Mouse (Mus musculus) stomach, postnatal 0 days (tissue): ENCODE data around the gene Cux2. TPM values are rescaled to one million over a fixed set of nuclear protein-coding genes. Genes with fewer than 3 reads are reported as not detected.

Source experiments
- ATAC-seq: fragments of 200-750 bp; cut with Nextera tagmentation; 2 replicates; pipeline ENCODE4 v1.8.0; 2017; ENCODE audit not compliant: low FRiP score, low TSS enrichment
- DNase-seq: peaks from one replicate; pipeline ENCODE4 v3.0.0-alpha.2; 2016; ENCODE audit warnings: low spot score
- H3K27ac ChIP-seq: fragments of 300-500 bp; sonication (generic); replicated peaks from 2 replicates; pipeline ENCODE4 v1.5.1; 2014; ENCODE audit warnings: mild to moderate bottlenecking, control low read depth
- H3K27me3 ChIP-seq: fragments of 300-500 bp; sonication (generic); 2 replicates; pipeline ENCODE4 v1.6.1; 2014; ENCODE audit warnings: low read length; ENCODE audit not compliant: control insufficient read depth, insufficient read depth
- H3K36me3 ChIP-seq: fragments of 300-500 bp; sonication (generic); 2 replicates; pipeline ENCODE4 v1.6.1; 2014; ENCODE audit warnings: low read length, mixed read lengths; ENCODE audit not compliant: control insufficient read depth, insufficient read depth
- H3K4me1 ChIP-seq: fragments of 300-500 bp; sonication (generic); replicated peaks from 2 replicates; pipeline ENCODE4 v1.6.1; 2014; ENCODE audit warnings: antibody characterized with exemption; ENCODE audit not compliant: control insufficient read depth, insufficient read depth
- H3K4me2 ChIP-seq: fragments of 300-500 bp; sonication (generic); replicated peaks from 2 replicates; pipeline ENCODE4 v1.6.1; 2014; ENCODE audit warnings: low read depth, mild to moderate bottlenecking, control low read depth, moderate library complexity
- H3K4me3 ChIP-seq: fragments of 300-500 bp; sonication (generic); 2 replicates; pipeline ENCODE4 v1.5.1; 2014; ENCODE audit warnings: low read depth, low read length, control low read depth
- H3K9ac ChIP-seq: fragments of 300-500 bp; sonication (generic); 2 replicates; pipeline ENCODE4 v1.6.1; 2014; ENCODE audit warnings: mild to moderate bottlenecking, low read length, control low read depth, mixed read lengths
- H3K9me3 ChIP-seq: fragments of 300-500 bp; sonication (generic); 2 replicates; pipeline ENCODE4 v1.6.1; 2016; ENCODE audit warnings: low read length; ENCODE audit not compliant: control insufficient read depth
- CTCF ChIP-seq: IDR thresholded peaks from 2 replicates; pipeline ENCODE4 v1.5.1; 2016; ENCODE audit warnings: antibody characterized with exemption, low read depth, mild to moderate bottlenecking, moderate library complexity
- EP300 ChIP-seq: optimal IDR thresholded peaks from 2 replicates; pipeline ENCODE3; 2016; ENCODE audit warnings: antibody characterized with exemption
- WGBS: fragments of 180-500 bp; shearing (Covaris S2); extraction: QIAGEN DNeasy Blood & Tissue Kit; methylation state at CpG from one replicate; pipeline ENCODE4 v1.1.7; 2014; 5-methylcytosine and 5-hydroxymethylcytosine counted together
- polyA plus RNA-seq: library from polyadenylated mRNA; unstranded; fragments of >200 nt; fragmentation: Nextera tagmentation; extraction: Ambion mirVana; gene quantifications from 2 replicates; pipeline ENCODE4 v1.2.1, GENCODE M21; 2015

Gene Cux2
- polyA plus RNA-seq, 1 experiment from 2014 or later, result 1.2 TPM

GRCm38 (mm10) chr5:121834991-121835747, 214.7 kb downstream of the Cux2 start:
- Histone ChIP-seq H3K4me1 (peaks cover 10% of the 10 kb centered on the region), H3K4me3 (peak overlapping the region; percentile 74), H3K27me3 (no peaks in the 10 kb centered on the region), H3K27ac (peak overlapping the region; percentile 91; the same call in 1 of the 2 replicates), H3K36me3 (no peaks in the 10 kb centered on the region), H3K4me2 (peak overlapping the region; percentile 80), H3K9ac (peak overlapping the region; percentile 81), H3K9me3 (no peaks in the 10 kb centered on the region)
- 45% methylated on average over 12 of the region's 12 CpGs for WGBS
- no peak for TF ChIP-seq CTCF
- TF ChIP-seq EP300, result no peak
- no peak for DNase-seq
- no peak for ATAC-seq

DNA sequence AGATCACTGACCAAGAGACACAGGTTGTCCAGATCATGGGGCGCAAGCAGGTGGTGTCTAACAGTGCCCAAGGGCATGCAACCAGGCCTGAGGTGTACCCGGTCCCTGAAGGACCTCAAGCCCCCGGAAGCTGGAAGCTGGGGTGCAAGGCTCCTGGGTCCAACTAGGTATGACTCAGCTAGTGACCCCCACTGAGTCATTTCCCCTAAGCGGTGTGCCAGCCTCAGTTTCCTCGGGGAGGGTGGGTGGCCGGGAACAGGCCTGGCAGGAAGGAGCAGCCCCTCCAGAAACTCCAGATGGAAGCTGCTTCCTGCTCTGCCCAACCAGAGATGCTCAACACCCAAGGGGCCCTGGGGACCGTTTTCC, 215.7 kb downstream of the Cux2 start:
- Histone ChIP-seq H3K4me3 (peak overlapping the region; percentile 74; the same call in 1 of the 2 replicates), H3K9ac (peak overlapping the region; percentile 23; the same call in 1 of the 2 replicates), H3K4me1 (peaks cover 10% of the 10 kb centered on the region), H3K9me3 (no peaks in the 10 kb centered on the region), H3K27me3 (no peaks in the 10 kb centered on the region), H3K27ac (0 out of 2 replicates have a peak overlapping the region, but pooled peaks have one; percentile 18), H3K36me3 (no peaks in the 10 kb centered on the region), H3K4me2 (peak overlapping the region; percentile 80)
- 54% methylated on average over 7 of the region's 7 CpGs for WGBS
- ATAC-seq, result no peak
- no peak for DNase-seq
- TF ChIP-seq CTCF, result no peak

DNA sequence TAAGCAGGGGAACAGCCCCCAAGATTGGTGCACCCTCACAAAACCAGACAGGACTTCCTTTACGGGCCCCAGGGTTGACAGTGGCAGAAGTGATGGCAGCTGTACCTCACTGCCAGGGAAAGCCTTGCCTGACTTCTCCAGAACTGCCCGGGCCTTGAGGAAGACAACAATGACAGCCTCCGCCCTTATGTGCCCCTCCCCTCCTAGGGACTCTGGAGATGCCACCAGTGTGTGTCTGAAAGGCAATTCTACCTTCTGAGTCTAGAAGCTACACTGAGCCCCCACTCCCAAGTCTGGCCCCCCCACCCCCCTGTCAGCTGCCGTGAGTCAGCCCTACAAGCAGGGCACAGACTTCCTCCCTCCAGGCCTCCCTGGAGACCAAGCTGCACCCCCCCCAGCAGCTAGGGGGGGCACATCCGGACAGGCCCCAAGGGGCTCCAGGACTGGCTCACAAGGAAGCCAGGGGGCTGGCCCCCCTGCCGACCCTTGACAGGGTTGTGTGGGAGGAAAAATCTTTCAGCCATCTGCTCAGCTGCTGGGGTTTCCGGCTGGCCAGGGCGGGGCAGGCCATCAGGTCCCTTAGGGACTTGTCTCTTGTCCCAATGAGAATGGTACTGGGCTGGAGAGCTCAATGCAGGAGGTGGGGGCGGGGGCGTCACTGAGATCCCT, 216.2 kb downstream of the Cux2 start:
- peak overlapping the region; percentile 80 for H3K4me2 ChIP-seq
- 0 out of 2 replicates have a peak overlapping the region, but pooled peaks have one; percentile 18 for H3K27ac ChIP-seq
- peak overlapping the region; percentile 74; the same call in 1 of the 2 replicates for H3K4me3 ChIP-seq
- 39% methylated on average over 10 of the region's 10 CpGs for WGBS
- no peaks in the 10 kb centered on the region for H3K9me3 ChIP-seq
- ATAC-seq, result no peak
- peaks cover 11% of the 10 kb centered on the region for H3K4me1 ChIP-seq
- H3K36me3 ChIP-seq, result no peaks in the 10 kb centered on the region
- peak overlapping the region; percentile 23; the same call in 1 of the 2 replicates for H3K9ac ChIP-seq
- H3K27me3 ChIP-seq, result no peaks in the 10 kb centered on the region
- TF ChIP-seq CTCF, result no peak
- TF ChIP-seq EP300, result no peak
- peak; percentile 49 for DNase-seq

DNA sequence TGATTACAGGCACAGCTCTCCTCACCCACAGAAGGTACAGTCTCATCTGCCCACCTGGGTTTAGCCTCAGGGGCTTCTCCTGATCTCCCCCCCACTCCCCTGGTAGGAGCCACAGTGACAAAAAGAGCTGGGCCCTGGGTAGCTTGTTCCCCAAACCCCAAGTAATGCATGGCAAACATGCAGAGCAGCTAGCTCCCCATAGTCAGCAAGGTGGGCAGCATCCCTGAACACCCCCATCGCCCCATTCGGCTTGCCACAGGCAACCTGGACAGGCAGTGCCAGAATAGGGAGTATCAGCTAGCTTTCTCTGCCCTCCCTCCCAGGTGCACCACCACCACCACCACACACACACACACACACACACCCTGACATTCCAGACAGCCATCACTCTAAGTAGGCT, 216.7 kb downstream of the Cux2 start:
- peaks cover 12% of the 10 kb centered on the region for H3K4me1 ChIP-seq

DNA sequence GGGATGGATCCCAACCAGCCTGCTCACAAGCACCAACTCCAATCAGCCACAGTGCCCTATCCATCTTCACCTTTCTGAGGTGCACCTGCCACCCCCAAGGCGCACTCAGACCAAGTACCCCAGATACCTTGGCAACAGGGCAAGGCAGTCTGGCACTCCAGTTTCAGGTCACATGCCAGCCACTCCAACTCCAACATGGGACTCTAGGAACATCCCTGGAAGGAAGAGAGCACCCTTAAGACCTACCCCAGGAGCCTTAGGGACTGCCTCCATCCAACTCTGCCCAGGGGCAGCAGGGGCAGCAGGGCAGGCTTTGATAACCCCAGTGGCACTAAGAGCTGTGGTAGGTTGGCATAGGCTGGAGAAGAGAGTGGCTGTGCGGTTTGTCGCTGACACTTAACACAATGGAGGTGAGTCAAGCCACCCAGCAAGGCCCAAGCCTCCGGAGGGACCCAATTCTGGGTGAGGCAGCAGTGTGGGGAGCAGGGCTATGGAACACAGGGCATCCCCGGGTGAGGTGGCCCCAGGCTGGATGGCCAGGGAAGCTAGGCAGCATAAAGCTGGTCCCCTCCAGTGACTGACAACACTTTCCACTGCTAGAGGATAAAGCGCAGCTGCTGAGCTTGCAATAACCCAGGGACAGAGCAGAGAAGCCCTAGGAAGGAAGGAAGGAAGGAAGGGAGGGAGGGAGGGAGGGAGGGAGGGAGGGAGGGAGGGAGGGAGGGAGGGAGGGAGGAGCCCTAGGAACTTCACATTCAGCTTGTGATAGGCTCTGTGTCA, 217.3 kb downstream of the Cux2 start:
- Histone ChIP-seq H3K27me3 (no peaks in the 10 kb centered on the region), H3K9ac (no peak overlapping the region), H3K27ac (no peak overlapping the region), H3K4me3 (no peak overlapping the region), H3K9me3 (no peaks in the 10 kb centered on the region), H3K4me2 (no peak overlapping the region), H3K4me1 (peaks cover 9% of the 10 kb centered on the region), H3K36me3 (no peaks in the 10 kb centered on the region; the same call in 1 of the 2 replicates)
- DNase-seq, result no peak
- no peak for ATAC-seq
- 76% methylated on average over 5 of the region's 6 CpGs for WGBS
- no peak for TF ChIP-seq EP300
- no peak for TF ChIP-seq CTCF

More for the DNA sequence above, 216.7 kb downstream of the Cux2 start:
- DNase-seq (no peak), ATAC-seq (no peak)
- peak overlapping the region; percentile 80; the same call in 1 of the 2 replicates for H3K4me2 ChIP-seq
- H3K36me3 ChIP-seq, result no peaks in the 10 kb centered on the region; the same call in 1 of the 2 replicates
- H3K27me3 ChIP-seq, result no peaks in the 10 kb centered on the region
- 0 out of 2 replicates have a peak overlapping the region, but pooled peaks have one; percentile 2 for H3K27ac ChIP-seq
- TF ChIP-seq CTCF (no peak), EP300 (no peak)
- no peaks in the 10 kb centered on the region for H3K9me3 ChIP-seq
- H3K9ac ChIP-seq, result no peak overlapping the region
- 91% methylated on average over 2 of the region's 2 CpGs for WGBS
- no peak overlapping the region for H3K4me3 ChIP-seq
